Mouse (Mus musculus): ENCODE results near the gene Phldb2. TPM values are rescaled to one million over a fixed set of nuclear protein-coding genes. Genes with fewer than 3 reads are reported as not detected.

Phldb2 gene
- total RNA-seq, 2 experiments from 2014 or later: 7.4 to 10.0 TPM

GRCm38 (mm10) chr16:45894998-45895397 lies 58.4 kb downstream of the Phldb2 start:
- DNase-seq (ENCODE audit: low spot score in 2 of 2): no peak

GRCm38 (mm10) chr16:45893796-45894195 lies 59.6 kb downstream of the Phldb2 start:
- no peak for DNase-seq (ENCODE audit: low spot score in 2 of 2)

- no peak for DNase-seq (ENCODE audit: low spot score in 2 of 2)
Measured at GRCm38 (mm10) chr16:45892928-45893327, 60.5 kb downstream of the Phldb2 start.

GRCm38 (mm10) chr16:45890471-45891200 lies 62.8 kb downstream of the Phldb2 start:
- no peak for DNase-seq (ENCODE audit: low spot score in 2 of 2)

GRCm38 (mm10) chr16:45889636-45890035 lies 63.8 kb downstream of the Phldb2 start:
- DNase-seq (ENCODE audit: low spot score in 2 of 2): no peak

GRCm38 (mm10) chr16:45886599-45886998 lies 66.8 kb downstream of the Phldb2 start:
- DNase-seq (ENCODE audit: low spot score in 2 of 2): no peak

GRCm38 (mm10) chr16:45884194-45884593 lies 69.2 kb downstream of the Phldb2 start:
- no peak for DNase-seq (ENCODE audit: low spot score in 2 of 2)

- DNase-seq (ENCODE audit: low spot score in 2 of 2): no peak
Measured at GRCm38 (mm10) chr16:45881177-45881832, 72.1 kb downstream of the Phldb2 start.

- DNase-seq (ENCODE audit: low spot score in 2 of 2): no peak
Measured at GRCm38 (mm10) chr16:45880101-45880751, 73.2 kb downstream of the Phldb2 start.

GRCm38 (mm10) chr16:45877739-45878138 lies 75.7 kb downstream of the Phldb2 start:
- DNase-seq (ENCODE audit: low spot score in 2 of 2): no peak

GRCm38 (mm10) chr16:45877171-45877570 lies 76.2 kb downstream of the Phldb2 start:
- DNase-seq (ENCODE audit: low spot score in 2 of 2): peak; percentile 12 to 19

GRCm38 (mm10) chr16:45873397-45873796 lies 80.0 kb downstream of the Phldb2 start:
- no peak for DNase-seq (ENCODE audit: low spot score in 2 of 2)

- no peak for DNase-seq (ENCODE audit: low spot score in 2 of 2)
Measured at GRCm38 (mm10) chr16:45871286-45871976, 82.0 kb downstream of the Phldb2 start.

GRCm38 (mm10) chr16:45870651-45871050 lies 82.7 kb downstream of the Phldb2 start:
- DNase-seq (ENCODE audit: low spot score in 2 of 2): no peak

- DNase-seq (ENCODE audit: low spot score in 2 of 2): no peak
Measured at GRCm38 (mm10) chr16:45869044-45869443, 84.4 kb downstream of the Phldb2 start.

- no peak for DNase-seq (ENCODE audit: low spot score in 2 of 2)
Measured at GRCm38 (mm10) chr16:45857277-45857863, 96.0 kb downstream of the Phldb2 start.

- no peak for DNase-seq (ENCODE audit: low spot score in 2 of 2)
Measured at GRCm38 (mm10) chr16:45854499-45854898, 98.9 kb downstream of the Phldb2 start.

- no peak for DNase-seq (ENCODE audit: low spot score in 2 of 2)
Measured at GRCm38 (mm10) chr16:45849045-45849444, 104.4 kb downstream of the Phldb2 start.

GRCm38 (mm10) chr16:45844875-45845274 lies 108.5 kb downstream of the Phldb2 start:
- DNase-seq (ENCODE audit: low spot score in 2 of 2): no peak

GRCm38 (mm10) chr16:45844049-45844780 lies 109.2 kb downstream of the Phldb2 start:
- DNase-seq (ENCODE audit: low spot score in 2 of 2): peak; percentile 64 to 78
